Mouse (Mus musculus) brain, embryonic 14.5 days (tissue): ENCODE measurements at regions not wholly inside any gene's neighbourhood (a gene's known extent, or its start where the extent isn't known, plus 50 kb on each side); places are given as distances from the start of the nearest gene placed in this dataset.

ENCODE experiments used
- DNase-seq: peaks from one replicate; pipeline ENCODE4 v3.0.0-alpha.2; 2011; ENCODE audit warnings: low read depth
- CTCF ChIP-seq: fragments of 200-500 bp; IDR thresholded peaks from 2 replicates; pipeline ENCODE4 v1.5.1; 2012; ENCODE audit warnings: inconsistent platforms, mild to moderate bottlenecking, moderate library complexity, borderline replicate concordance; ENCODE audit not compliant: insufficient read depth, insufficient read length; ENCODE audit errors: extremely low read depth
- POLR2A ChIP-seq: fragments of 200-500 bp; IDR thresholded peaks from 2 replicates; pipeline ENCODE4 v1.6.1; 2012; ENCODE audit warnings: mild to moderate bottlenecking, inconsistent platforms, borderline replicate concordance; ENCODE audit not compliant: poor library complexity, insufficient read depth, insufficient read length, severe bottlenecking; ENCODE audit errors: extremely low read depth

DNA sequence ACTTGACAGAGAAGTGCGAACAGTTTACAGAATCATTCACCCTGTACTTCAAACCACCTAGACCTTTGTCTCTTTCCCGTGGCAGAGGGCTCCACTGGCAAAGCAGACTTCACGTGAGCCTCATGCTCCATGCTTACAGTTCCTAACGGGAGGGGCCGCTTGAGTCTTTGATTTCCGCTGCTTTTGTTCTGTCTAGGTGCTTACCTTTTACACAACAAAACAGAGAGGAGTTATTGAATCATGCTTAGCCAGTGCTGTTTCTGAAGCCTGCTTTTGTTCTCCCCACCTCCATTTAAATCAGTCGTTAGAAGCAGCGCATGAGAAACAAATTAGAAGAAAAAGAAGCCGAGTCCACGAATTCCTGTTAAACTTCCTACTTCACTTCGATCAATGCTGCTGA is 61.9 kb upstream of the Ubash3b start:
- DNase-seq, result no peak
- TF ChIP-seq POLR2A (no peak), CTCF (no peak)

- no peak for DNase-seq
These were observed 61.0 kb upstream of the Ubash3b start for GRCm38 (mm10) chr9:41222346-41223015.

DNA sequence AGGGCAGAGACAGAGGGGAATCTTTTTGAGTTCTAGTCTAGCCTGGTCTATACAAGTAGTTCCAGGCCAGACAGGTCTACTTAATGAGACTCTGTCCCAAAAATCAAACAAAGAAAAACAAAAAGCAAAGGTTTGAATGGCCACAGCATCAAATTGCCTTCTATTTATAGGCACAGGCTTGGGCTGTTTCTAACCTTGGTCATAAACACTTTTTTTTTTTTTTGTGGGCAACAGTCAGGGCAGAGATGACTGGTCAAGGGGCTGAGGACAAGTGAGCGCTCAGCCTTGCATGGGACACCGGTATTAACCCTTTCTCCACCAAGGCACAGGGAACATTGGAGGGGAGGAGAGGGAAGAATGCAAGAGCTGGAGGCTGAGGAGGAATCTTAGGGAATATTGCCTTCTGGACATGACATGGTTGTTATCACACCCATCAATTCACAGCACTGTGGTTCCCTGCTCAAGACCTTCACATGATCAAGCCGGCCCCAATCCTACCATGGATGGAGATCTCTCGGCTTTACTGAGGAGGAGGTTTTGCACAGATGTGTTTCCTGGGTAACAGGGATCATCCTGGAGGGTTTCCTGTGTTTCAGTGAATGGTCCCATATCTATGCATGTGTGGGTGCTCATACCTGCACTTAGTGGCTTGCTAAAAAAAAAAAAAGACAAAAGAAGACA is 59.8 kb upstream of the Ubash3b start:
- DNase-seq, result no peak
- TF ChIP-seq CTCF (no peak), POLR2A (no peak)

More at GRCm38 (mm10) chr9:41222346-41223015, 61.0 kb upstream of the Ubash3b start:
- TF ChIP-seq CTCF (no peak), POLR2A (no peak)

DNA sequence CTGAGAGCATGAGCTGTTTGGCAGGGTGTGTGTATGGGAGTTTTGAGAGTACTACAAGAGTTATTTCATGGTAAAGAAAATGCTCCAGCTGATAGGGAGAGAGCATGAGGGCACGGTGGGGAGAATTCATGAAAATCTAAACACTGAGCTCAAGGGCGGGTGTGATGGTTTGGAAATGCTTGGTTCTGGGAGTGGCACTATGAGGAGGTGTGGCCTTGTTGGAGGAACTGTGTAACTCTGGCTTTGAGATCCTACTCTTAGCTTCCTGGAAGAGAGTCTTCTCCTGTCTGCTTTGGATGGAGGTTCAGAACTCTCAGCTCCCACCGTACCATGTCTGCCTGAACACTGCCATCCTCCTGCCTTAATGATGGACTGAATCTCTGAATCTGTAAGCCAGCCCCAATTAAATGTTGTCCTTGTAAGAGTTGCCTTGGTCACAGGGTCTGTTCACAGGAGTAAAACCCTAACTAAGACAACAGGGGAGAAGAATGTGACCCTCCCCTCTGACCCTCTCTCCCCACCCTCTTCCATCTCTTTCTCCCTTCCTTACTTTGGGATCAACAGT is 58.7 kb upstream of the Ubash3b start:
- no peak for DNase-seq
- TF ChIP-seq POLR2A, result no peak

GRCm38 (mm10) chr9:41218702-41219101 is 57.2 kb upstream of the Ubash3b start:
- DNase-seq, result no peak
- TF ChIP-seq POLR2A (no peak), CTCF (no peak)

GRCm38 (mm10) chr9:41216248-41216647 is 54.8 kb upstream of the Ubash3b start:
- TF ChIP-seq POLR2A (no peak), CTCF (no peak)
- DNase-seq, result peak; percentile 91

GRCm38 (mm10) chr9:41215026-41215425 is 53.5 kb upstream of the Ubash3b start:
- DNase-seq, result no peak
- no peak for TF ChIP-seq CTCF
- TF ChIP-seq POLR2A, result no peak

- DNase-seq, result peak; percentile 70
- TF ChIP-seq CTCF (no peak), POLR2A (no peak)
These were observed 51.5 kb upstream of the Ubash3b start for GRCm38 (mm10) chr9:41212943-41213529.

DNA sequence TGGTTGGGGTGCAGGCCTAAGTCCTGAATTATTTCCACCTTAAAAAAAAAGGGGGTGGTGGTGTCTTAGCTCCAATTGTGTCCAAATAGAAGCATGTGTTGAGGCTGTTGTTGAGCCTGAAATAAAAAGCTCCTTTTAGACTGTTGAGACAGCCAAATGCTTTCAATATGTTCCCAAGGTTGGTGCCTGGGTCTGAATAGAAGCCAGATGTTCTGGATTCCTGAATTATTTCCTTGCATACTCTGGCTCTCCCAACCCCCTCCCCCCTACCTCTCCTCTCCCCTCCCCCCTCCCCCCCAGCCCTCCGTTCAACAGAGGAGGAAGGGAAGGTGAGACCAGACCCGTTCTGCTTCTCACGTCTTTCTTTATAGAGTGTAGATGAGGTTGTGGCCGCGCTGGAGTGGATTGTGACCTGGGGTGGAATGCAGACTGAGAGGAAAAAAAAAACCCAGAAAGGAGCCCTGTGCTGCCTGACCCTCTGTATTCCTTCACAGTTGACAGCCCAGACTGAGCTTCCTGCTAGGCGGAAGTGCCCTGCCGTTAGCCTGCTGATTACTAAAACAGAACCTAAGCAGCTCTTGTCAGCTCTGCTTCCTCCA is 50.9 kb upstream of the Ubash3b start:
- peak; percentile 77 for DNase-seq
- TF ChIP-seq CTCF (no peak), POLR2A (no peak)

DNA sequence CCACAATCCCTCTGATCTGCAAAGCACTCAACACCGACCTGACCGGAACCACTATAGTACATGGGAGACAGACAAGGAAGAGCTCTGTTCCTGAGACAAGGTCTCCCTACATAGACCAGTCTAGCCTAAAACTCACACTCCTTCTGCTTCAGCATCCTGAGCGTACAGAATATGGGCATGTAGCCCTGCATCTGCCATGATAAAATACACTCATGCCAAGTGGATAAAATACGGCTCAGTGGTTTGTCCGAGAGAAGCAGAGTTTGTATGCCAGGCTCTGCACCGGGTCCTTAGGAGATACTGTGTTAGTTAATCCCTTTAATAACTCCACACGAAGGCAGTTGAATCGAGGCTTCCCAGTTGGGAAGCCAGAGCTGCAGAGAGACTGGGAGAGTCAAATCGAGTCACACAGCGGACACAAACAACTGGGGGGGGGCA is 50.4 kb upstream of the Ubash3b start:
- DNase-seq, result peak; percentile 67
- no peak for TF ChIP-seq CTCF
- TF ChIP-seq POLR2A, result no peak
